Comparison of ENCODE assay signal across 12 mouse cellular contexts in the genomic region with DNA sequence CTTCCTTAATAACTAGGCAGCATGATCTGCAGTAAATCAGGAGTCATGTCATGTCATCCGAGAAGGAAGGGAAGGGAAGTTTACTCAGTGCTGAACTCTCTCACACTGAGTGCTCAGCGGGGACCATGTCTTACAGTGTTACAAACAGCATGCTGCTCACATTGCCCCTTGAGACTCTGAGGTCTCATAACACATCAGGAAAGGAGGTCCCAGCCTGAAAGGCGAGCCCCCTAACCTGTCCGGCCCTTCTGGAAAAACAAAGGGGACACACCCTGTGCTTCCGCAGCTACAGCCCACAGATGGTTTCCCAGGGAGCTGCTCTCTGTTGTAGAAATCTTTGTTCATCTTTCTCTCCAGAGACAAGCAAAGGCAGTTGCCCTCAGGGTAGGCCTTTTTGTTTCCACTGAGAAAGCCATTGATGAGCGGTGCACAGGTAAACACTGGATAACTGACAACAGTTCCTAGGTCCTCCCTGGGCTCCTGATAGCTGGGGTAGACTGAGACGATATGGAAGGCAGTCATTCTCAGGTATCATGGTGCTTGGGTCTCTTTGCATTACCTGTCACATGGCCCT.
"Had no signal": no experiment of that assay in that cellular context is flagged by ENCODE, and none has a peak within 500 bp of the region (broad histone marks: within the 10 kb centered on the region; RNA-seq: fewer than 3 reads in every experiment).

No protein-coding gene starts in this region.

- H3K27ac ChIP-seq: kidney, postnatal 0 days; layer of hippocampus, adult 2 months; limb, embryonic 13.5 days; liver, embryonic 14.5 days; neural tube, embryonic 12.5 days had no signal

- H3K27me3 ChIP-seq: limb, embryonic 13.5 days; neural tube, embryonic 12.5 days had no signal

- DNase-seq: kidney, postnatal 36 days; left cerebral cortex, postnatal 4 days; lung, adult 18-20 months; midbrain, embryonic 14.5 days; right cerebral cortex, adult 18-20 months; right cerebral cortex, postnatal 25 days; thymus, postnatal 4 days had no signal

- H3K36me3 ChIP-seq: limb, embryonic 13.5 days; neural tube, embryonic 12.5 days had no signal

- H3K4me2 ChIP-seq: limb, embryonic 13.5 days; neural tube, embryonic 12.5 days had no signal

- H3K9me3 ChIP-seq: limb, embryonic 13.5 days; neural tube, embryonic 12.5 days had no signal

- H3K9ac ChIP-seq: limb, embryonic 13.5 days; liver, embryonic 14.5 days; neural tube, embryonic 12.5 days had no signal

- H3K4me3 ChIP-seq: layer of hippocampus, adult 2 months; limb, embryonic 13.5 days; neural tube, embryonic 12.5 days had no signal
